Mouse (Mus musculus) embryonic stem cell, embryonic (primary cell): ENCODE measurements around the gene Smox.

ENCODE experiments used
- CTCF ChIA-PET, 4 experiments: fragments of 300-600 bp in 2 of 4; fragments of 350-600 bp in 2 of 4; sonication (Branson Sonifier 250); formaldehyde crosslinking; loops; one replicate each; lab custom pipeline; 2022; ENCODE audit warnings: inconsistent platforms in 2 of 4; lab: Charles Lee
- POLR2A ChIA-PET, 4 experiments: fragments of 300-600 bp in 2 of 4; fragments of 350-600 bp in 2 of 4; sonication (Branson Sonifier 250); formaldehyde crosslinking; loops; one replicate each; lab custom pipeline; 2022; ENCODE audit warnings: antibody characterized with exemption in 4 of 4, inconsistent platforms in 1 of 4; lab: Charles Lee

Gene Smox

DNA sequence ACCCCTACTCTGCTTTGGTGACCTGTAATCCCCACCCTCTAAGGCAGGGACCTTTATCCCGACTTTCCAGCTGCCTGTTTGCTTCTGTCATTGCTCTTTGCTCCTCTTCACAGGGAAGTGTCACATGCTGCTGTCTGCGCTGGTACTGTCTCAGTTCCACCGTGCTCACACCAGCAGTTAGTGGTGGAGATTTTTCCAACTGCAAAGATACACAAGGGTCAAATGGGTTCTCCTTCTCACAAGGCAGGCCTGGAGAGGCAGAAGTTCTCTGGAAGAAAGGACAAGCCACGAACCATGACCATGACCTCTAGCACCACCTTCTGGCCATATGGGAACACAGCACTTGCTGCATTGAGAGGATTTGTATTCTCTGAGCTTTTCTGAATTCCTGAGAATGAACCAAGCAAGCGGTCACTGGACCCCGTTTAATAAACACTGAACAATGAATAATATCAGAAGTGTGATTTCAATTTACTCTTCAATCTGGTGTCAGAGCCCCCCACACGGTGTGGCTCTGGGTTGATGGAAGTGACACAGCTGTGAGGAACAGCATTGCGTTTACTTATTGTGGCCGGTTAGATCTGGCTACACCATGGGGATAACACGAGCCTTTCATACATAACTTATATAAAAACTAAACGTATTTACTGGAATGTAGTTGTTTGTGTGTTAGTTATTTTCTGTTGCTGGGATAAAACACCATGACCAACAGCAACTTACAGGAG is 38.8 kb downstream of the Smox start:
- CTCF ChIA-PET = interaction anchor here (0.5 to 2.9 kb wide), 90 partner anchors 9 to 866 kb away, joined by 3 to 59 read pairs (median 4); partner anchors contain the start of genes Cdc25b (in 1 of the 4), Ddrgk1 (in 1 of the 4), Rnf24 (in 1 of the 4) and Slc4a11 (in 1 of the 4)
- POLR2A ChIA-PET = interaction anchor here (0.6 to 2.0 kb wide), 12 partner anchors 10 to 268 kb away, joined by 3 to 8 read pairs (median 3); partner anchors contain the start of genes Pank2 (in 1 of the 4) and Rnf24 (in 1 of the 4)

DNA sequence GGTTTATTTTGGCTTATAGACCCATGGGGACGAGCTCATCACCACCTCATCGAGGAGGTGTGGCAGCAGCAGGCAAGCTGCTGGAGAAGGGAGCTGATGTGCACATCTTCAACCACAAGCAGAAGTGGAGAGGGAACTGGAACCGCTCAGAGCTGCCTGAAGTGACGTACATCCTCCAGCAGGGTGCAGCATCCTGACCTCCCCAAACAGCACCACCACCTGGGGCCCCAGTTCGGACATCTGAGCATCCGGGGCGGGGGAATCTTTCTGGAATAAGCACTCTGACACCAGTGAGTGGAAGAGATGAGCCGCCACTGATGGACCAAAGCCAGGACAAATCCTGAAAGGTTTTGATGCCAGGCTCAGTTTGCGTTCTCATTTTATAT is 39.3 kb downstream of the Smox start:
- POLR2A ChIA-PET = interaction anchor here in 2 of 4 experiments (1.0 to 2.0 kb wide), 9 partner anchors 10 to 268 kb away, joined by 3 to 8 read pairs (median 3); partner anchors contain the start of genes Pank2 (in 1 of the 2) and Rnf24 (in 1 of the 2)
- CTCF ChIA-PET = interaction anchor here (0.5 to 2.9 kb wide), 90 partner anchors 8 to 866 kb away, joined by 3 to 59 read pairs (median 4); partner anchors contain the start of genes Cdc25b (in 1 of the 4), Ddrgk1 (in 1 of the 4), Rnf24 (in 1 of the 4) and Slc4a11 (in 1 of the 4)

DNA sequence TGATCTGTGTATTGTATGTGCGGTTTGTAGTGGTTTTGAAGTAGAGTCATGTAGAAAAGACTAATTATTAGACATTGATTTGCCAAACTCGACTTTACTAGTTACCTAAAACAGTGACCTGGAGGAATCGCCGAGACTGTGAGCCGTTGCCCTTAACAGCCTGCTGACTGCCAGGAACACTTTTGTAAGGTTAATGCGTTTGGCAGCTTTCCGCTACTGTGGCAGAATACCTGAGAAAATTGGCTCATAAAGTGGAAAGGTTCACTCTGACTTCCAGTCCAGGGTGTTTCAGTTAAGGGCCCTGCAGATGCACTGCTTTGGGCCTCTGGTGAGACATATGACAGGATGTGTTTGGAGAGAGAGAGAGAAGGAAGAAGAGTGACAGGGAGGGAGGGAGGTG is 40.0 kb downstream of the Smox start:
- CTCF ChIA-PET = interaction anchor here (0.7 to 2.9 kb wide), 48 partner anchors 8 to 865 kb away, joined by 3 to 59 read pairs (median 6); partner anchors contain the start of genes Cdc25b (in 1 of the 4), Rnf24 (in 1 of the 4) and Spef1 (in 1 of the 4)
- POLR2A ChIA-PET = interaction anchor here in 2 of 4 experiments (0.8 to 2.0 kb wide), 5 partner anchors 10 to 494 kb away, joined by 3 to 8 read pairs (median 5); no protein-coding TSS in a partner anchor

DNA sequence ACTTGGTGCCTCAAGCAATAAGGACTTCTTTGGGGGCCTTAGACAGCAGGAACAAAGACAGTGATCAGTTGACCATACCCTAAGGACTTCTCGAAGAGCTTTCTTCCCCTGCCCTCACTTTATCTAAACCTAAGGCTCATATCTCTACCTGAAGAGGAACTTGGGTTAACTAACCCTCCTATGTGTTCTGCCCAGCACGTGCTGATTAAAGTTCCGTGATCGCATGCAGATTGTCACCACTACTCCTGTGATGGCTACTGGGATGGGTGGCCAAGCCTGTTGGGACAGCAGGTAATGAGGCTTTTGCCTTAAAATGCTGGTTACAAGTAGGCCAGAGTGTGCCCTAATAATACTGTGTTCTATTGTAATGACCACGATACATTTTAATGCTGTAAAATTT is 43.9 kb downstream of the Smox start:
- CTCF ChIA-PET = interaction anchor here in 3 of 4 experiments (1.0 to 3.2 kb wide), 3 partner anchors 10 to 11 kb away, joined by 3 to 21 read pairs (median 5); no protein-coding TSS in a partner anchor

DNA sequence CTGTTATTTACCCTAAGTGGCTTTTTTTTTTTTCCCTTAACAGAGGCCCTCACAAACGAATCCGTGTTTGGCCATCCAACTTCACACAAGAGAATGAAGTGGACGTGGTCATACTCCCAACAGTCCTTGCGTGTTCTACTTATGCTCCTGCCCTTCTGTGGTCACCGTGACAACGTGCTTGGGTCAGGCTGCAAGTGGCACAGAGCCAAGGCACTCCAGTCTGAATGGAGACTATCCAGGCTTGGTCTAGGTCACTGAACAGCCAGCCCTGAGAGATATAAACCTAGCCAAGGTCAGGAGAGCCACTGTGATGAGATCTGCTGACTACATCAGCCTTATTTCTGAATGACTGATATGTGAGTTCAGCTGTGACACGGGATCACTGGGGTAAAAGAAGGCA is 47.0 kb downstream of the Smox start:
- ChIA-PET CTCF (interaction anchor here in 3 of 4 experiments (0.5 to 3.4 kb wide), 5 partner anchors 8 to 276 kb away, joined by 3 to 17 read pairs (median 3); no protein-coding TSS in a partner anchor), POLR2A (interaction anchor here in 1 of 4 experiments (0.6 kb wide), 1 partner anchor 195 kb away, joined by 3 read pairs; no protein-coding TSS in a partner anchor)

More for the DNA sequence above, 43.9 kb downstream of the Smox start:
- POLR2A ChIA-PET = no interaction called here

DNA sequence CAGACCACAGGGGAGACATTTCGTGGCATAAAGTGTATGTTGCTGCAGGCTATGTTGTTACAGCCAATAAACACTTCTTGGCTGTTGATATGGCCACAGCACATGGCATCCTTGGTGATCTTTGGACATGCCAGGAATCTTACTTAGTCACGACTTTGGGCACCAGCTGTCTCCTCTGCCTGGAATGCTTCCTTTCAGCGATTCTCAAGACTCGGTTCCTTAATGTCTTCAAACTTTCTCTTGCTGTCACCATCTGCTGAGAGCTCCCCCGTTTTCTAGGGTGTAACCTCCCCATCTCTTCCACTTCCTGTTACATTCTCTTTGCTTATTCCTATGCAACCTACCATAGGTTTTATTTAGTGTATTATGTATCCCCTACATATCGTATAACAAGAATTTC is 48.5 kb downstream of the Smox start:
- CTCF ChIA-PET = interaction anchor here in 2 of 4 experiments (1.9 to 3.4 kb wide), 2 partner anchors 9 kb away, joined by 6 to 17 read pairs; no protein-coding TSS in a partner anchor
- POLR2A ChIA-PET = interaction anchor here in 1 of 4 experiments (0.6 kb wide), 1 partner anchor 186 kb away, joined by 6 read pairs; no protein-coding TSS in a partner anchor

DNA sequence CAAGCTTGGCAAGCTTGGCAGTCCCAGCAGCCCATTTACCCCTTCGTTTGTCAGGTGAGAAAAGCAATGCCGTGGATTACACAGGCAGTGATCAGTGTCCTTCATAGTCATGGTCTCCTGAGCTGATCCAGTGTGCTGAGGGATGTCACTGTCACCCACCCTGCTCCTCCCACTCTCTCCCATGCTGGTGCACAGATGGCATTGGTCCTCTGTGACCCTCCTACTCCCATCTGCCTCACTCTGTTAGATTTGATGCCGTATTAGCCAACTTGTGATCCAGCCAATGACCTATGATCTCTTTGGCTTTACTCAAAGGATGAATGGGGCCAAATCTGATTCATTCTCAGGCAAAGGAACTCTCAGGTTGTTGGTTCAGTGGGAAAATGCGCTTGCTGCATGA is 50.4 kb downstream of the Smox start:
- POLR2A ChIA-PET = interaction anchor here in 2 of 4 experiments (1.3 to 1.4 kb wide), 2 partner anchors 11 to 12 kb away, joined by 3 read pairs; no protein-coding TSS in a partner anchor
- CTCF ChIA-PET = interaction anchor here (0.5 to 3.4 kb wide), 11 partner anchors 7 to 303 kb away, joined by 3 to 23 read pairs (median 4); no protein-coding TSS in a partner anchor

DNA sequence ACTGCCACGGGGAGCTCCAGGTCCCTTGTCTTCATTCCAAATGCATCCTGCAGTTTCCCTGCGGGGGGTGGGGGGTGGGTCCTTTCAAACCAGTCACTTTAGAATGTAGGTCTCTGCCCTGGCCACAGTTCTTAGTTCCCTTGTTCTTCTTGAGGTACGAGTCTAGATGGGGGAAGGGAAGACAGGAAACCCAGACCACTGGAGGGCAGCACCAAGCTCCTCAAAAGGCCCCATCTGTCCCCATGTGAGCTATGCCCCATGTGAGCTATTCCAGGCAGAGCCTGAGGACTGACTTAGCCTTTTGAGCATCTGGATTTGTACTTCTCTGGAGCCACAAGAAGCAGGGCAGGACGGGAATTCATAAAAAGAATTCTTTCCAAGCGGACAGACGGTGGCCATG is 51.2 kb downstream of the Smox start:
- CTCF ChIA-PET = interaction anchor here (0.5 to 2.5 kb wide), 31 partner anchors 8 to 1338 kb away, joined by 3 to 23 read pairs (median 5); no protein-coding TSS in a partner anchor

DNA sequence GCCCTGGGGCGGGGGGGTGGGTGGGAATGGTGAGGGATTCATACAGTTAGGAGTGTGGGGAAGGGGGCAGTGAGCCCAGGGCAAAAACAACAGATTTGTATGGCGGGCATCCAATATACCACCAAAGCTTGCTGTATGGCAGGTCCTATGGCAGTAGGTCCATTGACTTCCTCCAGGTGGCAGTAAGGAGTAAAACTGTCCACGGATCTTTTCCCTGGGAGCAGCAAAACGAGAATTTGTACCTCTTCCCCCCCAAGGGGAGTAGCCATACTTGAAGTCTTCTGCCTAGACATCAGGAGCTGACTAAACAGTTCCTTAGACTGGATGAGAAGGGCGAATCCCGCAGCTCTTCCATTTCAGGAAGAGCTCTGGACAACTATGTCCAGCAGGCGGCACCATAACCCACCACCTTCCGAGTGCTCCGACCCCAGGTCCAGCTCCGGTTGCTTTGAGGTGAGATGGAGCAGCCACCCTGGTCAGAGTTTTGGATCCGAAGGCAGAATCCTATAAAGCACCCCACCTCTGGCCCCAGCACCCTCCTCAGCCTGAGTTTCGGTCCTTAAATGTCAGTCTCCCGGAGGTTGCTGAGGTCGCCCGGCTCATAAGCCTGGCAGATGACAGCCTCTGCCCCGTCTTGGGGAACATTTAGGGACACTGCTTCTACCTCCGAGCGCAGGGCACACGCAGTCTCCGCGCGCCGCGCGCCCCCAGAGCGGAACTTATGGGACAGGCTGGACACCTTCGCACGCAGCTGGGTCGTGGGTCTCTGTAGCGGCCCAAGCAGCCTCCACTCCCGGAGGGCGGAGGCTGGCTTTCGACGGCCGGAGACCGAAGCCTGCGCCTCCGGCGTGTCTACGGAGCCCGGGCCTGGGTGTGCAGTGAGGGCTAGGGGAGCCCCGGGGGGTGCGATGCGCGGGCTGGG is 54.4 kb downstream of the Smox start:
- CTCF ChIA-PET = interaction anchor here (0.5 to 4.2 kb wide), 124 partner anchors 8 to 1379 kb away, joined by 3 to 67 read pairs (median 4); partner anchors contain the start of genes Adra1d (in 1 of the 4), Cdc25b (in 1 of the 4), Itpa (in 1 of the 4) and Pank2 (in 1 of the 4)

More for the DNA sequence above, 51.2 kb downstream of the Smox start:
- POLR2A ChIA-PET = interaction anchor here in 2 of 4 experiments (0.5 to 1.4 kb wide), 2 partner anchors 13 to 103 kb away, joined by 3 to 5 read pairs; no protein-coding TSS in a partner anchor

DNA sequence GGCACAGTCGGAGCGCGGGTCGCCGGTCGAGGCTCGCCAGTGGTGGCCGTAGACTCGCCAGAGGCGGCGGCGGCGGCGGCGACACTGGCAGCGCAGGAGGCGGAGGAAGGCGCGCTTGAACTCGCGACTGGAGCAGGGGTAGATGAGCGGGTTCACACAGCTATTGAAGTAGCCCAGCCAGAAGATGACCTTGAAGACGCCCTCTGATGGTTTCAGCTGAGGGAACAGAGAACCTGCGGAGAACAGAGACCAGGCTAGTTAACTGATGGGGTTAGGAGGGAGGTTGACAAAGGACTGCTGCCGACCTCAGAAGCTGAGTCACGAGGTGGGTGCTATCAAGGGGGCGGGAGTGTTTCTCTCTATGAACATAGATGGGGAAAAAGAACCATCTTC is 55.0 kb downstream of the Smox start:
- POLR2A ChIA-PET = interaction anchor here in 2 of 4 experiments (0.7 to 1.9 kb wide), 6 partner anchors 10 to 450 kb away, joined by 3 to 5 read pairs (median 4); no protein-coding TSS in a partner anchor
- CTCF ChIA-PET = interaction anchor here (0.6 to 4.2 kb wide), 56 partner anchors 10 to 490 kb away, joined by 3 to 67 read pairs (median 7); partner anchors contain the start of genes Adra1d (in 1 of the 4), Cdc25b (in 1 of the 4), Prn (in 1 of the 4) and Prnp (in 1 of the 4)

More for the DNA sequence above, 54.4 kb downstream of the Smox start:
- POLR2A ChIA-PET = interaction anchor here (0.7 to 1.9 kb wide), 15 partner anchors 11 to 590 kb away, joined by 3 to 5 read pairs (median 4); partner anchors contain the start of genes Prn (in 1 of the 4), Prnp (in 1 of the 4) and Rnf24 (in 1 of the 4)

DNA sequence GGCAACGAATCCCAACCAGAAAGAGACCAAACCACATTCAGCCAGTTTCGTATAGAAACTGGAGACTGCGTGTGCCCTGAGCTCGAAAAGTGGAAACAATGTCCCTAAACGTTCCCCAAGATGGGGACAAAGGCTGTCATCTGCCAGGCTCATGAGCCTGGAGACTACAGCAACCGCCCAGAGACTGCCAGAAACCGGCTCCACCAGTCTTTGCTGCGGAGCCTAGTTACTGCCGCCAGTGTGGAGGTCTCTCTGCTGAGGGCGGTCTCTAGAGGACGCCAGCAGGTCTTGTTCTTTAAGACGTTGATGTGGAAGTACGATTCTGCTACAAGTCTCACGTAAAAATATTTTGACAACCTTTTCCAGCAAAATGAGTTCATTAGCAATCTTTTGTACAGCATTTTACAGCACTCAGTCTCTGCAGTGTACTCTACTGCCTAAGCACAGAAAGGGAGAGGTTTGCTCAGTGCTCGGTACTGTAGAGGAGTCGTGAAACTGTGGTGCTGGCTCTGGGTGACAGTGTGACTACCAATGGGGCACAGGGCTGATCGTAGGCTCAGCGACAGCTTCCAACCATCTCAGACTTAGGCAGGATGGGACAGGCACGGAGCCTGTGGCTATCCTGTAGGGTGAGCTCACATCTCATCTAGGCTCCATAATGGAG is 55.6 kb downstream of the Smox start:
- CTCF ChIA-PET = interaction anchor here (0.6 to 4.2 kb wide), 18 partner anchors 9 to 784 kb away, joined by 3 to 67 read pairs (median 12); partner anchors contain the start of gene Adra1d (in 1 of the 4)
- POLR2A ChIA-PET = interaction anchor here in 2 of 4 experiments (0.7 to 1.9 kb wide), 6 partner anchors 10 to 265 kb away, joined by 3 to 5 read pairs (median 4); no protein-coding TSS in a partner anchor

DNA sequence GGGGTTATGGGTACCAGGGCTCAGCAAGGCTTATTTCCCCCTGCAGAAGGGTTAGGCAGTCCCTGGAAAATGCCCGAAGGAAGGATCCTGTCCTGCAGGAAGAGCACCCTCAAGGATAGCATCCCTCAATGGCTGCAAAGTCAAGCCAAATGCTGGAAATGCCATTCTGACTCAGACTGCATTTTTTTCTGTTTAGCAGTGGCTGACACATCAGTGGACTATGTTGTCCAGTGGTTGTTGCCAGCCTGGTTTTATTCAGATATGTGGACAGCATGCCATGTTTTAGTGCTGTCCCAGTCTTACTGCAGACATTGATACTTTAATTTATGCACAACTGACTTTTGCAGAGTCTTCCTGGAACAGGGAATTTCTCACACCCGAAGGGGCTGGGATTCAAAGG is 57.0 kb downstream of the Smox start:
- ChIA-PET CTCF (no interaction called here), POLR2A (interaction anchor here in 1 of 4 experiments (1.1 kb wide), 1 partner anchor 16 kb away, joined by 4 read pairs; no protein-coding TSS in a partner anchor)

DNA sequence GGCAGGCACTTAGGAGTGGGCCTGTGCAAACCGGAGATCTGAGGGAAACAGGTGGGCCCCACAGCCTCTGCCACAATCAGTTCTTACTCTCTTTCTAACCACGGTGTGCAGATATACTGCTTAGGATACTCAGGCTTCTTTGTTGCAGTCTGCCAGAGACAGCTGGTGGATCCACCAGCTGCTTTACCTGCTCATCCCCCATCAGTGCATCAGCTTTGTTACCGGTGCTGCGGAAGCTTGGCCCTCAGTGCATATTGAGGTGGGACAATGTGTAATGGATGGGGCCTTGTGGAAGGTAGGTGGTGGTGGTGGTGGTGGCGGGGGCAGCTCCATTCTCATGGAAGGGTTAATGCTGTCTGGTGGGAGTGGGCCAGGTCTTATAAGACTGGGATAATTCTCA is 57.8 kb downstream of the Smox start:
- ChIA-PET CTCF (interaction anchor here in 1 of 4 experiments (0.6 to 1.5 kb wide), 2 partner anchors 18 to 399 kb away, joined by 3 to 4 read pairs; no protein-coding TSS in a partner anchor), POLR2A (interaction anchor here in 1 of 4 experiments (0.6 kb wide), 1 partner anchor 157 kb away, joined by 8 read pairs; no protein-coding TSS in a partner anchor)

DNA sequence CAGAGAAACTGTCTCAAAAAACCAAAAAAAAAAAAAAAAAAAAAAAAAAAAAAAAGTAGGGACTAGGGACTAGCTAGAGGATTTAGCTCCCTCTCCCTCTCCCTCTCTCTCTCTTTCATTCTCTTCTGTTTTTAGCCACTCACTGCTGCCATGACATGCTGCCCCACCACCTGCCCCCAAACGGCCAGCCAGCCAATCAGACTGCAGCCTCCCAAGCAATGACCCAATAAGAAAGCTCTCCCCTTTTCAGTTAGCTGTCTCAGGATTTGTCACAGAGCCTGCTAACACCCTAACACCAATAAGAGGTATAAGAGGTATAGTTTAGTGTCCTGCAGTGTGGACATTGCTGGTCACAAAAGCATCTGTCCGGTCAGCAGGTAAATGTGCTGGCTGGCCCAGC is 59.2 kb downstream of the Smox start:
- POLR2A ChIA-PET = interaction anchor here in 1 of 4 experiments (0.6 to 0.7 kb wide), 3 partner anchors 14 to 252 kb away, joined by 3 to 5 read pairs (median 4); no protein-coding TSS in a partner anchor
- CTCF ChIA-PET = interaction anchor here in 2 of 4 experiments (0.8 to 1.5 kb wide), 3 partner anchors 20 to 197 kb away, joined by 3 to 4 read pairs (median 3); no protein-coding TSS in a partner anchor

DNA sequence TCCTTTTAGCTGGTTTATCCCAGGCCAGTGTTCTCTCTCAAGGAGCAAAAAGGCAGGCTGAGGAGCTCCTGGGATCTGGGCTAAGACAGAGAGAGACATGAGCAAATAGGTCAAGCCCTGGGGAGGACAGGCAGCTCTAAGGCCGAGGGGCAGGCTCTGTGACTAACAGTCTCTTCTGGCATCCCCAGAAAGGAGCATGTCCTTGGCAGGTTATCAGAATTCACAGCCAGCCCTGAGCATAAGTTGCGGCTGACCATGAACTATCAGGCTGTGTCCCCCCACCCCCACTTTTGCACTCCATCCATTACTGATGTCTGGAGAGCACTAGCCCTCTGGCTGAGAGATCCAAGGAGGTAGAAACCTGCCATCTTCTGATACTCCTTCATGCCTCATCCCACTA is 59.6 kb downstream of the Smox start:
- ChIA-PET POLR2A (interaction anchor here in 1 of 4 experiments (0.6 kb wide), 1 partner anchor 252 kb away, joined by 4 read pairs; no protein-coding TSS in a partner anchor), CTCF (interaction anchor here in 2 of 4 experiments (0.5 to 1.4 kb wide), 2 partner anchors 197 to 403 kb away, joined by 3 read pairs; no protein-coding TSS in a partner anchor)
